Mouse (Mus musculus): ENCODE measurements around the gene Iqca. TPM values are rescaled to one million over a fixed set of nuclear protein-coding genes. Genes with fewer than 3 reads are reported as not detected.

Gene Iqca
- polyA plus RNA-seq, 1 experiment from 2014 or later = 0.09 TPM

DNA sequence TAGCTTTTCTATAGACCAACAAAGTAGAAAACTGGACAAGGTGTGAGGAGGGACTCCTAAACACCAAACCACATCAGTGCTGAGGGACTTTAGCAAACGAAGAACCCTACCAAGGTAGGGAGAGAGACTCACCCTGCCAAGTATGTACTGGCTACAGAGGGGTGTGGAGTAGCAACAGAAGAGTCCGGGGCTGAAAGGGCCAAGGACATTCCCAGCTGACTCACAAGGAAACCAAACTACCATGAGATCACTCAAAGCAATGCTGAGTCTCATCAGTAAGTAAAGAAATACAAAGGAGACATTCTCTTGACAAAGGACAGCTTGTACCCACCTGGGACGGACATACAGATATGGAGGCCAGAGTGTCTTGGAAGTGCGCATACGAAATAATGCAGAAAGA lies 132.9 kb downstream of the Iqca start:
- no peaks in the 10 kb centered on the region for H3K27me3 ChIP-seq (ENCODE audit: insufficient read depth, low read length)
- ATAC-seq (replicated peaks; ENCODE audit: low FRiP score, low read depth) = no peak
- DNase-seq (ENCODE audit: low spot score) = no peak
- H3K9me3 ChIP-seq (replicated peaks; ENCODE audit: low read length) = no peaks in the 10 kb centered on the region
- no peak overlapping the region for H3K27ac ChIP-seq
- no peak overlapping the region for H3K9ac ChIP-seq (ENCODE audit: low read depth, low read length)
- no peaks in the 10 kb centered on the region for H3K36me3 ChIP-seq (ENCODE audit: insufficient read depth, low read length)
- H3K4me1 ChIP-seq (replicated peaks; ENCODE audit: insufficient read depth, low read length) = no peaks in the 10 kb centered on the region
- no peak overlapping the region for H3K4me3 ChIP-seq (replicated peaks; ENCODE audit: low read depth, low read length)
- H3K4me2 ChIP-seq (ENCODE audit: low read length) = no peak overlapping the region
- 89% methylated on average over 5 of the region's 5 CpGs for WGBS
- TF ChIP-seq CTCF (IDR thresholded peaks at IDR 0.05; ENCODE audit: low read depth) = no peak

DNA sequence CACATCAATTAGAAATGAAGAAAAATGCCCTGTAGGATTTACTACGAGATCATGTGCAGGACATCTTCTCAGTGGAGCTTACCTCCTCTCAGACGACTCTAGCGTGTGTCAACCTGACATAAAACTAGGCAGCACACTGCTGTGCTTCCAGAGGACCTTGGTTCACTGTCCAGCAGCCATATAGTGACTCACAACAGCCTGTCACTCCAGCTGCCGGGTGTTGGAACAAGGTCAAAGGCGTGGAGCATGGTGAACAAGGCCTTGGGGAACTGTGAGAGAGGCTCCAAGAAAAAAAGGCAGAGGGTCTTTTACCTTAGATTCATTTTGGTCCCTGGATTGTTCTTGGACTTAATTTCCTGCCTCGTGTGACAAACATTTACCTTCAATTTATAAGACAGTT lies 135.1 kb downstream of the Iqca start:
- no peak for ATAC-seq (replicated peaks; ENCODE audit: low FRiP score, low read depth)

DNA sequence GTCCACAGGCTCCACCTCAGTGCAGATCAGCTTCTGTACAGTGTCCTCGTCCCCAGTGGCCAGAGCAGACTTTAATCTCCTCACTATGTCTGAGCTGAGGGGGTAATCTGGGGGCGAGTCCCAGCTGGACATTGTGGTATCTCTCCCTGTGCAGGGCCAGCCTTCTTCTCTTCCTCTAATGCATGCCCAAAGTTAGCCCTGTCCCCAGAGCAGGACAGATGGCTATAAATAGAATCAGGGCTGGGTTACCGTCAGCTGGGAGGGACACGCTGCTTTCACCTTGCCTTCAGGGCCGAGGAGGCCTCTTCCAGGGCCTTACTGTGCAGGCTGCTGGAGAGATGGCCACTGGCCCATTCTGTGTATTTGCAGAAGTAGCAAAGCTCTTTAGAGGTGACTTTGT lies 138.8 kb downstream of the Iqca start, which contains the start of gene Asb18:
TSS of gene Asb18 (minus strand) at position 221 of the 400 bp plus-strand sequence.
- DNase-seq (ENCODE audit: low spot score) = no peak
- H3K4me2 ChIP-seq (ENCODE audit: low read length) = no peak within 1 kb of the TSS
- no peak for TF ChIP-seq CTCF (IDR thresholded peaks at IDR 0.05; ENCODE audit: low read depth)
- H3K36me3 ChIP-seq (ENCODE audit: insufficient read depth, low read length) = no peaks in the 10 kb centered on the region
- H3K27ac ChIP-seq = no peak within 1 kb of the TSS
- H3K9me3 ChIP-seq (replicated peaks; ENCODE audit: low read length) = no peaks in the 10 kb centered on the region
- no peak within 1 kb of the TSS for H3K4me3 ChIP-seq (replicated peaks; ENCODE audit: low read depth, low read length)
- 81% methylated on average over 5 of the region's 5 CpGs for WGBS
- H3K9ac ChIP-seq (ENCODE audit: low read depth, low read length) = no peak within 1 kb of the TSS
- no peak for ATAC-seq (replicated peaks; ENCODE audit: low FRiP score, low read depth)
- no peaks in the 10 kb centered on the region for H3K27me3 ChIP-seq (ENCODE audit: insufficient read depth, low read length)
- H3K4me1 ChIP-seq (replicated peaks; ENCODE audit: insufficient read depth, low read length) = no peaks in the 10 kb centered on the region

More for the DNA sequence above, 135.1 kb downstream of the Iqca start:
- no peak for DNase-seq (ENCODE audit: low spot score)
- 73% methylated on average over 6 of the region's 6 CpGs for WGBS
- no peaks in the 10 kb centered on the region for H3K4me1 ChIP-seq (replicated peaks; ENCODE audit: insufficient read depth, low read length)
- no peak for TF ChIP-seq CTCF (IDR thresholded peaks at IDR 0.05; ENCODE audit: low read depth)
- H3K27ac ChIP-seq = no peak overlapping the region
- no peaks in the 10 kb centered on the region for H3K36me3 ChIP-seq (ENCODE audit: insufficient read depth, low read length)
- H3K9ac ChIP-seq (ENCODE audit: low read depth, low read length) = no peak overlapping the region
- H3K4me3 ChIP-seq (replicated peaks; ENCODE audit: low read depth, low read length) = no peak overlapping the region
- H3K27me3 ChIP-seq (ENCODE audit: insufficient read depth, low read length) = no peaks in the 10 kb centered on the region
- H3K9me3 ChIP-seq (replicated peaks; ENCODE audit: low read length) = no peaks in the 10 kb centered on the region
- no peak overlapping the region for H3K4me2 ChIP-seq (ENCODE audit: low read length)

DNA sequence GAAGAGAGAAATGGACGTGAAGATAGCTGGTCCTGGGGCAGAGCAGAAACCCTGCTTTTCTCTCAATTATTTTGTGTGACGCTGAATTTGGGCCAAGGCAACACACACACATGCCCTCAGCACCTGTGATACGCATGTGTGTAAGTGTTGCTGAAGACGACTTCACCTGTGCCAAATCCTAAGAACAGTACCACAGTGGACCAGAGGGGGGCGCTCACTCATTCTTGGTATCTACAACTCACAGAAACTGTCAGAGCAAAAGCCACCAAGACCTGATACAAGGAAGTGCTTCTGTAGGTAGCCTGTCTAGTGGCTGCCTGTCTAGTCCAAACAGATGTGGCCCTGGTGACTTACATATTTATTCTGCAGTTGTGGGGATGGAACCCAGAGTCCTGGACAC lies 139.9 kb downstream of the Iqca start:
- WGBS = 83% methylated on average over 5 of the region's 5 CpGs
- TF ChIP-seq CTCF (IDR thresholded peaks at IDR 0.05; ENCODE audit: low read depth) = no peak
- Histone ChIP-seq H3K36me3 (ENCODE audit: insufficient read depth, low read length) (no peaks in the 10 kb centered on the region), H3K27ac (no peak overlapping the region), H3K9ac (ENCODE audit: low read depth, low read length) (no peak overlapping the region), H3K4me1 (replicated peaks; ENCODE audit: insufficient read depth, low read length) (no peaks in the 10 kb centered on the region), H3K9me3 (replicated peaks; ENCODE audit: low read length) (no peaks in the 10 kb centered on the region), H3K4me3 (replicated peaks; ENCODE audit: low read depth, low read length) (no peak overlapping the region), H3K27me3 (ENCODE audit: insufficient read depth, low read length) (no peaks in the 10 kb centered on the region), H3K4me2 (ENCODE audit: low read length) (no peak overlapping the region)
- ATAC-seq (replicated peaks; ENCODE audit: low FRiP score, low read depth) (no peak), DNase-seq (ENCODE audit: low spot score) (no peak)

GRCm38 (mm10) chr1:90012850-90013249 lies 140.4 kb downstream of the Iqca start:
- ATAC-seq (replicated peaks; ENCODE audit: low FRiP score, low read depth) = no peak
- no peak overlapping the region for H3K4me3 ChIP-seq (replicated peaks; ENCODE audit: low read depth, low read length)
- H3K27ac ChIP-seq = no peak overlapping the region
- no peaks in the 10 kb centered on the region for H3K27me3 ChIP-seq (ENCODE audit: insufficient read depth, low read length)
- no peak overlapping the region for H3K9ac ChIP-seq (ENCODE audit: low read depth, low read length)
- WGBS = 70% methylated on average over 7 of the region's 7 CpGs
- no peak for DNase-seq (ENCODE audit: low spot score)
- H3K4me1 ChIP-seq (replicated peaks; ENCODE audit: insufficient read depth, low read length) = no peaks in the 10 kb centered on the region
- H3K4me2 ChIP-seq (ENCODE audit: low read length) = no peak overlapping the region
- no peaks in the 10 kb centered on the region for H3K9me3 ChIP-seq (replicated peaks; ENCODE audit: low read length)
- H3K36me3 ChIP-seq (ENCODE audit: insufficient read depth, low read length) = no peaks in the 10 kb centered on the region
- peak; percentile 36; the same call in 1 of the 2 replicates for TF ChIP-seq CTCF (IDR thresholded peaks at IDR 0.05; ENCODE audit: low read depth)

DNA sequence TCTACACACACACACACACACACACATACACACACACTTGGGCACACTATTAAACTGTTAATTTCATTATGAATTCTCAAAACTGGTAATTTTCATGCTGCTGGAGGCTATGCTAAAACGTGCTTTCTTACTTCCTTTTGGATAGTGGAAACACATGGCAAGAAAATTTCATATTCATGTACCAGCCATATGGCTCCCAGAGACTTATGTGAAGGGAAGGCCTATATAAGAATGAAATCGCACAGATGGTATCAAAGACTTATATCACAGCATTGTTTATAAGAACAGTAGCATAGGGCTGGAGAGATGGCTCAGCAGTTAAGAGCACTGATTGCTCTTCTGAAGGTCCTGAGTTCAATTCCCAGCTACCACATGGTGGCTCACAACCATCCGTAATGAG lies 141.0 kb downstream of the Iqca start:
- Histone ChIP-seq H3K4me3 (replicated peaks; ENCODE audit: low read depth, low read length) (no peak overlapping the region), H3K9ac (ENCODE audit: low read depth, low read length) (no peak overlapping the region), H3K36me3 (ENCODE audit: insufficient read depth, low read length) (no peaks in the 10 kb centered on the region), H3K4me2 (ENCODE audit: low read length) (no peak overlapping the region), H3K27me3 (ENCODE audit: insufficient read depth, low read length) (no peaks in the 10 kb centered on the region), H3K9me3 (replicated peaks; ENCODE audit: low read length) (no peaks in the 10 kb centered on the region), H3K4me1 (replicated peaks; ENCODE audit: insufficient read depth, low read length) (no peaks in the 10 kb centered on the region), H3K27ac (no peak overlapping the region)
- ATAC-seq (replicated peaks; ENCODE audit: low FRiP score, low read depth) = no peak
- 86% methylated on average over 3 of the region's 3 CpGs for WGBS
- no peak for TF ChIP-seq CTCF (IDR thresholded peaks at IDR 0.05; ENCODE audit: low read depth)
- no peak for DNase-seq (ENCODE audit: low spot score)

DNA sequence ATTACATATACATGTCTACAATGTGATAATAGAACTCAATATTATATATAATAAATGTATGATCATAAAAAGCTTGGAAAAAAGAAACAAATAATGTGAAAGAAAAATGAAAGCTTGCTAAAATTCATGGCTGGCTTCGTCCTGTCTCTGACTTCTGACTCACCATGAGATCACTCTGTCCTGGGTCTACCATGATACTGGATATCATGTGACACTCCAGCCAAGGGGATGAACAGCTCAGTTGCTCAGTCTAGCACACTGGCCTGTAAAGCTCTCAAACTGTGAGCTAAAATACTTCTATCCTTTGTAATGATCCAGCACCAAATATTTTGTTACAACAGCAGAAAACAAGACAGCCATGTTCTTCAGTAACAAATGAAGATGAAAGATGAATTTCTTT lies 143.1 kb downstream of the Iqca start:
- 86% methylated on average over 1 of the region's 1 CpGs for WGBS
- Histone ChIP-seq H3K9me3 (replicated peaks; ENCODE audit: low read length) (no peaks in the 10 kb centered on the region), H3K27me3 (ENCODE audit: insufficient read depth, low read length) (no peaks in the 10 kb centered on the region), H3K9ac (ENCODE audit: low read depth, low read length) (no peak overlapping the region), H3K36me3 (ENCODE audit: insufficient read depth, low read length) (no peaks in the 10 kb centered on the region), H3K27ac (no peak overlapping the region), H3K4me3 (replicated peaks; ENCODE audit: low read depth, low read length) (no peak overlapping the region), H3K4me1 (replicated peaks; ENCODE audit: insufficient read depth, low read length) (no peaks in the 10 kb centered on the region), H3K4me2 (ENCODE audit: low read length) (no peak overlapping the region)
- TF ChIP-seq CTCF (IDR thresholded peaks at IDR 0.05; ENCODE audit: low read depth) = no peak
- no peak for DNase-seq (ENCODE audit: low spot score)
- ATAC-seq (replicated peaks; ENCODE audit: low FRiP score, low read depth) = no peak
